Mouse (Mus musculus) liver, embryonic 14.5 days (tissue): ENCODE results near the gene Cbx6. TPM values are rescaled to one million over a fixed set of nuclear protein-coding genes. Genes with fewer than 3 reads are reported as not detected.

Experiments used
- ATAC-seq: fragments of 200-750 bp; cut with Nextera tagmentation; 2 replicates; pipeline ENCODE4 v1.8.0; 2017; ENCODE audit warnings: moderate number of reproducible peaks, mild to moderate bottlenecking, moderate library complexity; ENCODE audit not compliant: insufficient read depth
- DNase-seq, 3 experiments: peaks; one replicate each; pipeline ENCODE4 v3.0.0-alpha.2; 2012 to 2013; ENCODE audit warnings: low read depth in 3 of 3, low spot score in 3 of 3
- H3K27ac ChIP-seq: fragments of 300-500 bp; sonication (generic); 2 replicates; pipeline ENCODE4 v1.5.1; 2014; ENCODE audit warnings: moderate library complexity, mild to moderate bottlenecking, control low read depth, inconsistent platforms
- H3K27me3 ChIP-seq: fragments of 300-500 bp; sonication (generic); 2 replicates; pipeline ENCODE4 v1.6.1; 2014; ENCODE audit warnings: mild to moderate bottlenecking, low read length, moderate library complexity; ENCODE audit not compliant: control insufficient read depth, insufficient read depth
- H3K36me3 ChIP-seq: fragments of 300-500 bp; sonication (generic); replicated peaks from 2 replicates; pipeline ENCODE4 v1.6.1; 2014; ENCODE audit warnings: low read depth; ENCODE audit not compliant: control insufficient read depth, insufficient read depth
- H3K4me1 ChIP-seq, 2 experiments: fragments of 200-500 bp in 1 of 2; fragments of 300-500 bp in 1 of 2; sonication (generic) in 1 of 2; replicated peaks; 2 replicates each; pipeline ENCODE4 v1.6.1; 2012 to 2014; ENCODE audit warnings: antibody characterized with exemption in 1 of 2, inconsistent platforms in 1 of 2, low read length in 1 of 2; ENCODE audit not compliant: control insufficient read depth in 2 of 2, insufficient read depth in 2 of 2
- H3K4me2 ChIP-seq: fragments of 300-500 bp; sonication (generic); 2 replicates; pipeline ENCODE4 v1.6.1; 2014; ENCODE audit warnings: low read depth, mild to moderate bottlenecking, control low read depth, moderate library complexity
- H3K4me3 ChIP-seq, 2 experiments: fragments of 200-500 bp in 1 of 2; fragments of 300-500 bp in 1 of 2; sonication (generic) in 1 of 2; 2 replicates each; pipeline ENCODE4 v1.5.1; 2012 to 2014; ENCODE audit warnings: low read depth in 2 of 2, low read length in 2 of 2, mild to moderate bottlenecking in 2 of 2, control low read depth in 1 of 2, inconsistent platforms in 1 of 2, moderate library complexity in 1 of 2; ENCODE audit not compliant: insufficient read depth in 1 of 2
- H3K9ac ChIP-seq: fragments of 300-500 bp; sonication (generic); replicated peaks from 2 replicates; pipeline ENCODE4 v1.6.1; 2014; ENCODE audit warnings: mild to moderate bottlenecking, control low read depth, moderate library complexity
- H3K9me3 ChIP-seq: fragments of 300-500 bp; sonication (generic); 2 replicates; pipeline ENCODE4 v1.6.1; 2016; ENCODE audit warnings: low read length, mixed read lengths; ENCODE audit not compliant: control insufficient read depth
- CTCF ChIP-seq: IDR thresholded peaks from 2 replicates; pipeline ENCODE4 v1.5.1; 2016; ENCODE audit warnings: antibody characterized with exemption, low read depth, control low read depth
- EP300 ChIP-seq: IDR thresholded peaks from 2 replicates; pipeline ENCODE4 v1.6.1; 2016; ENCODE audit warnings: antibody characterized with exemption, low read depth
- WGBS: fragments of 180-500 bp; shearing (Covaris S2); extraction: QIAGEN DNeasy Blood & Tissue Kit; methylation state at CpG from one replicate; pipeline ENCODE4 v1.1.7; 2014; ENCODE audit not compliant: insufficient replicate concordance; 5-methylcytosine and 5-hydroxymethylcytosine counted together
- polyA plus RNA-seq, 2 experiments: library from polyadenylated mRNA; depleted of rRNA in 1 of 2; stranded (reverse) in 1 of 2; unstranded in 1 of 2; fragments of >200 nt; fragmentation: Nextera tagmentation in 1 of 2; extraction: Ambion mirVana in 1 of 2; gene quantifications; 2 replicates each; pipeline versions ENCODE4 v1.2.1 to v1.2.3; 2012 to 2014

Gene Cbx6
- polyA plus RNA-seq, 2 experiments, result 2.9 to 7.2 TPM

DNA sequence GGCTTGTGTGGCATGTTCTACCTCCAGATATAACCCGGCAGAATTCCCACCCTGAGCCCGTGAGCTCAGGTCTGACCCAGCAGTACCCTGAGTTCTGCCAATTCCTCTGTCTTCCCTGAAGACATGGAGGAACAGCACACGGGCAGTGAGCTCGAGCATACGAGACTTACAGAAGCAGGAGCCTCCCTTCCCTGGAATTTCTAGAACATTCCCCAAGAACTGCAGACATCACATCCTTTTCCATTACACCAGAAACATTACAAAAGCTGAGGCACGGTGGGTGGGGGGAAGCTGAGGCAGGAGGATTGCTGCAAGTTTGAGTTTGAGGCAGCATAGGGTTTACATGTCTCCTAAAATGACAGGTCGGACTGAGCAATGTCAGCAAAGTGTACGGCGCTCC is 25.3 kb upstream of the Cbx6 start:
- no peaks in the 10 kb centered on the region for H3K36me3 ChIP-seq
- no peak overlapping the region for H3K27ac ChIP-seq
- H3K4me2 ChIP-seq, result no peak overlapping the region
- no peaks in the 10 kb centered on the region for H3K27me3 ChIP-seq
- ATAC-seq (no peak), DNase-seq (no peak)
- no peak for TF ChIP-seq EP300
- TF ChIP-seq CTCF, result no peak
- WGBS, result 68% methylated on average over 9 of the region's 9 CpGs
- no peaks in the 10 kb centered on the region for H3K4me1 ChIP-seq
- H3K9ac ChIP-seq, result no peak overlapping the region
- no peaks in the 10 kb centered on the region for H3K9me3 ChIP-seq
- no peak overlapping the region for H3K4me3 ChIP-seq

DNA sequence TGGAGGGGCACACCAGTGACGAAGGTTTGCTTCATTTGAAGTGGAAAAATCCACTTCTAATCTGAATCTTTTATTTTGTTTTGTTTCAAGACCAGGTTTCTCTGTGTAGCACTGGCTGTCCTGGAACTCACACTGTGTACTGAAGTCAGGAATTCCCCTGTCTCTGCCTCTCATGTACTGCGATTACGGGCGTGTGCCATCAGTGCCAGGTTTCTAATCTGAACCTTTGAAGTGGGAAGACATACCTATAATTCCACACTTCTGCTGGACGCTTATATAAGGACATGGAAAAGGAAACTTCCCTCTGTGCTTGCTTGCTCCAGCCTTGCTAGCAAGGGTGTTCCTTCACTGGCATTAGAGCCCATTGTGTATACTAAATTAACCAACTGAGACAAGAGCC is 24.5 kb upstream of the Cbx6 start:
- no peak for TF ChIP-seq EP300
- no peak for TF ChIP-seq CTCF
- no peak overlapping the region for H3K27ac ChIP-seq
- H3K27me3 ChIP-seq, result no peaks in the 10 kb centered on the region
- ATAC-seq (no peak), DNase-seq (no peak)
- H3K9me3 ChIP-seq, result no peaks in the 10 kb centered on the region
- no peak overlapping the region for H3K4me2 ChIP-seq
- no peaks in the 10 kb centered on the region for H3K36me3 ChIP-seq
- H3K9ac ChIP-seq, result no peak overlapping the region
- H3K4me1 ChIP-seq, result no peaks in the 10 kb centered on the region
- no peak overlapping the region for H3K4me3 ChIP-seq
- 66% methylated on average over 5 of the region's 5 CpGs for WGBS

DNA sequence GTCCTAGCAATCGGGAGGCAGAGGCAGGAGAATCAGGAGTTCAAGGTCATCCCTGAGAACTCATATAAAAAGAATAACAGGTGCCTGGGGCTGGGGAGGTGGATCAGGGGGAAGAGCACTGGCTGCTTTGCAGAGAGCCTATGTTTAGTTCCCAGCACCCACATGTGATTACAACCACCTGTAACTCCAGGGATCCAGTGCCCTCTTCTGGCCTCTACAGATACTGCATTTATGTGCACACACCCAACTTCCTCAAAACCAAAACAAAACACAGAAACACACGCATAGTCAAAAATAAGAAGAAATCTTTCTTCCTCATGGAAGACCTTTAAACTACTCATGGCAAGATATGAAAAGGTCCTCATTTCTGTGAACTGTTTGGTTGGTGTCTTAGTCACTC is 15.7 kb upstream of the Cbx6 start:
- Histone ChIP-seq H3K4me3 (no peak overlapping the region), H3K4me1 (no peaks in the 10 kb centered on the region), H3K27ac (no peak overlapping the region), H3K27me3 (no peaks in the 10 kb centered on the region), H3K4me2 (no peak overlapping the region), H3K36me3 (no peaks in the 10 kb centered on the region), H3K9me3 (no peaks in the 10 kb centered on the region), H3K9ac (no peak overlapping the region)
- ATAC-seq (no peak), DNase-seq (no peak)
- TF ChIP-seq EP300, result no peak
- peak; percentile 12; the same call in 1 of the 2 replicates for TF ChIP-seq CTCF
- 71% methylated on average over 2 of the region's 2 CpGs for WGBS

DNA sequence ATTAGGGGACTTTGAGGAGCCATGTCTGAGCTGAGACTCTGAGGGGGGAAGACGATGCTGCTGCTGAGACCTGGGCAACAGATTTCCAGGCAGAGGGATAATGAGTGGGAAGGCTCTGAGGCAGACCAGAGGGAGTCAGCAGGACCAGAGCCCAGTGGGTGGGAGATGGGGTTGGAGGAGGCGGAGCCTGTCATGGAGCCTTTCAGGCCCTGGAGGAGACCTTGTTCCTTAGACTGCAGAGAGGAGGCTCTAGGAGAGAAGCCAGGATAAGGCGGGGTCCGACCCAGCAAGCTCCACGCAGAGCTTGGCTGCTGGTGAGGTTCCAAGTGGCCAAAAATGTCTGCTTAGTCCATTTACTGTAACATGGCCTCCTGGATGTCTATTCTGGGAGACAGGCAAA is 12.6 kb upstream of the Cbx6 start:
- DNase-seq (no peak), ATAC-seq (no peak)
- no peaks in the 10 kb centered on the region for H3K9me3 ChIP-seq
- no peaks in the 10 kb centered on the region for H3K27me3 ChIP-seq
- no peak overlapping the region for H3K27ac ChIP-seq
- H3K4me3 ChIP-seq, result no peak overlapping the region
- H3K4me2 ChIP-seq, result no peak overlapping the region
- no peaks in the 10 kb centered on the region for H3K36me3 ChIP-seq
- 32% methylated on average over 5 of the region's 5 CpGs for WGBS
- no peaks in the 10 kb centered on the region for H3K4me1 ChIP-seq
- no peak overlapping the region for H3K9ac ChIP-seq
- TF ChIP-seq CTCF (no peak), EP300 (no peak)

DNA sequence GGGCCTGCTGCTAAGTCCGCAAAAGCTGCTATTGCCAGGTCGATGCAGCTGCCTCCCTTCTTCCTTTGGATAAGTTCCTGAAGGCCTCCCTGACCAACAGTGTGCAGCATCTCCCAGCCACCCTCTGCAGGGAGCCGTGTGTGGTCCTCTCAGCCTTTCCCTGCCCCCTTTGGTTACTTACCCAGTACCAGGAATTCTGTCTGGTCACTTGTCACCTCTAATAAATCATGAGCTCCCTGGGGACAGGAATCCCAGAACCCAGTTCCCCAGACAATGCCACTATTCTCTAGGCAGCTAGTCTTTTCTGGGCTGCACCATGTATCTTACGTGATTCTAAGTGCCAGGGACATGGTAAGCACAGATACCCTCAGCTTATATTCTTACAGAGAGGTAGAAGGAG is 11.5 kb upstream of the Cbx6 start:
- H3K4me2 ChIP-seq, result no peak overlapping the region
- H3K4me1 ChIP-seq, result no peaks in the 10 kb centered on the region
- TF ChIP-seq EP300, result no peak
- TF ChIP-seq CTCF, result no peak
- WGBS, result 54% methylated on average over 4 of the region's 4 CpGs
- no peak overlapping the region for H3K4me3 ChIP-seq
- H3K27me3 ChIP-seq, result no peaks in the 10 kb centered on the region; the same call in 1 of the 2 replicates
- H3K9ac ChIP-seq, result no peak overlapping the region
- no peaks in the 10 kb centered on the region for H3K36me3 ChIP-seq
- no peak overlapping the region for H3K27ac ChIP-seq
- no peak for ATAC-seq
- H3K9me3 ChIP-seq, result no peaks in the 10 kb centered on the region
- DNase-seq, result no peak
